Mouse (Mus musculus): ENCODE measurements around the gene Itgb3bp. TPM values are rescaled to one million over a fixed set of nuclear protein-coding genes. Genes with fewer than 3 reads are reported as not detected.

Itgb3bp gene
- polyA plus RNA-seq (2015; fragmentation: Nextera tagmentation; extraction: Ambion mirVana) = 38.4 and 41.1 TPM in 2 replicates

- peaks cover 16% of the 10 kb centered on the region for H3K4me1 ChIP-seq
- no peaks in the 10 kb centered on the region for H3K36me3 ChIP-seq
- H3K27me3 ChIP-seq = no peaks in the 10 kb centered on the region
- peak within 1 kb of the TSS; percentile 66 for H3K4me3 ChIP-seq
- H3K9ac ChIP-seq = peak within 1 kb of the TSS; percentile 68
- no peaks in the 10 kb centered on the region for H3K9me3 ChIP-seq
- 2% methylated on average over 56 of the region's 57 CpGs for WGBS
- peak; percentile 92 for ATAC-seq (ENCODE audit: borderline replicate concordance, extremely low read depth, low FRiP score, low TSS enrichment)
- peak within 1 kb of the TSS; percentile 94 for H3K27ac ChIP-seq
- H3K4me2 ChIP-seq = peak within 1 kb of the TSS; percentile 82
Observed at GRCm38 (mm10) chr4:99929613-99930517, at the start of gene Itgb3bp. Gene Itgb3bp, minus strand, starts transcription at chr4:99929813.

GRCm38 (mm10) chr4:99979326-99979725, 49.7 kb upstream of the Itgb3bp start:
- Histone ChIP-seq H3K27me3 (no peaks in the 10 kb centered on the region), H3K4me3 (no peak overlapping the region), H3K27ac (no peak overlapping the region), H3K9me3 (no peaks in the 10 kb centered on the region), H3K36me3 (no peaks in the 10 kb centered on the region), H3K9ac (no peak overlapping the region), H3K4me1 (no peaks in the 10 kb centered on the region), H3K4me2 (no peak overlapping the region)
- 75% methylated on average over 5 of the region's 5 CpGs for WGBS
- ATAC-seq (ENCODE audit: borderline replicate concordance, extremely low read depth, low FRiP score, low TSS enrichment) = no peak

GRCm38 (mm10) chr4:99974375-99974774, 44.8 kb upstream of the Itgb3bp start:
- no peak for ATAC-seq (ENCODE audit: borderline replicate concordance, extremely low read depth, low FRiP score, low TSS enrichment)
- no peaks in the 10 kb centered on the region for H3K9me3 ChIP-seq
- no peak overlapping the region for H3K27ac ChIP-seq
- H3K9ac ChIP-seq = no peak overlapping the region
- no peak overlapping the region for H3K4me3 ChIP-seq
- no peaks in the 10 kb centered on the region for H3K4me1 ChIP-seq
- no peaks in the 10 kb centered on the region for H3K27me3 ChIP-seq
- H3K36me3 ChIP-seq = peaks cover 3% of the 10 kb centered on the region; the same call in 1 of the 2 replicates
- no peak overlapping the region for H3K4me2 ChIP-seq
- 59% methylated on average over 5 of the region's 5 CpGs for WGBS

GRCm38 (mm10) chr4:99973931-99974330, 44.3 kb upstream of the Itgb3bp start:
- Histone ChIP-seq H3K4me2 (no peak overlapping the region), H3K9ac (no peak overlapping the region), H3K4me3 (no peak overlapping the region), H3K27ac (no peak overlapping the region), H3K36me3 (peaks cover 3% of the 10 kb centered on the region; the same call in 1 of the 2 replicates), H3K9me3 (no peaks in the 10 kb centered on the region), H3K4me1 (no peaks in the 10 kb centered on the region), H3K27me3 (no peaks in the 10 kb centered on the region)
- 89% methylated on average over 1 of the region's 1 CpGs for WGBS
- no peak for ATAC-seq (ENCODE audit: borderline replicate concordance, extremely low read depth, low FRiP score, low TSS enrichment)

DNA sequence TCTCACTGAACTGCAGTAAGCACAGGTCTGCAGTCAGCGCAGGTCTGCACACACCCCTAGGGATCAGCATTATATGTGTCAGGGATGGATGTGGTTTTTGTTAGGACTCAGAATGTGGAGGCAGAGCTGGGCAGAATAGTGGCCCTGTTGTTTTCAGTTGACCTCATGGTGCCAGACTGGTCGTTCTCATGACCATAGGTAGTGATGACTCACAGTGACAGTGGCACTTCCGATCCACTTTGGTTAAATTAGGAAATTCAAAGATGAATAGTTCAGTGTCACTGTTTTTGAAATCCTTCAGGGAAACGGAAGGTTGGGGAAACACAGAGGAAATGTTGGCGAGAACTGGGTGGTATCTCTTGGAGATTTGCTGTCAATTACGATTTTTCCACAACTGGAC, 43.3 kb upstream of the Itgb3bp start:
- no peaks in the 10 kb centered on the region for H3K4me1 ChIP-seq
- no peaks in the 10 kb centered on the region for H3K27me3 ChIP-seq
- H3K9ac ChIP-seq = no peak overlapping the region
- no peak overlapping the region for H3K4me3 ChIP-seq
- H3K36me3 ChIP-seq = peaks cover 3% of the 10 kb centered on the region; the same call in 1 of the 2 replicates
- ATAC-seq (ENCODE audit: borderline replicate concordance, extremely low read depth, low FRiP score, low TSS enrichment) = no peak
- no peak overlapping the region for H3K27ac ChIP-seq
- H3K9me3 ChIP-seq = no peaks in the 10 kb centered on the region
- no peak overlapping the region for H3K4me2 ChIP-seq
- WGBS = 80% methylated on average over 6 of the region's 6 CpGs

DNA sequence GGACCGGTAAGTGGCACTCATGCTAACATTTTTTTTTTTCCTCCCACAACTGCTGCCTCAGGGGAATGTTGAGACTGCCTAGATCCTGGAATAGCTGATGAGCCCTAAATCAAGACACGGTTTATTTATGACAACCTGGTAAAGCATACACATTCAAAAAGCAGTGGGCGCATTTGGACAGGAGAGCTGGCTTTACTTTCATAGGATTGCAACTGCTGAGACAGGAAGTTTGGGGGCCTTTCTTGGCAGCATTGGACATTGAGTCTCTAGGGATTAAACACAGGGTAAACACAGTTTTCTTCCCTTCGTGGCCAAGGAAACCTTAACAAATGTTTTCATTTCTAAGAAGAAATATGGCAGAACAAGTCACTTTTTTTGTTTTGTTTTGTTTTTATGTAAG, 40.5 kb upstream of the Itgb3bp start:
- WGBS = 42% methylated on average over 4 of the region's 4 CpGs

DNA sequence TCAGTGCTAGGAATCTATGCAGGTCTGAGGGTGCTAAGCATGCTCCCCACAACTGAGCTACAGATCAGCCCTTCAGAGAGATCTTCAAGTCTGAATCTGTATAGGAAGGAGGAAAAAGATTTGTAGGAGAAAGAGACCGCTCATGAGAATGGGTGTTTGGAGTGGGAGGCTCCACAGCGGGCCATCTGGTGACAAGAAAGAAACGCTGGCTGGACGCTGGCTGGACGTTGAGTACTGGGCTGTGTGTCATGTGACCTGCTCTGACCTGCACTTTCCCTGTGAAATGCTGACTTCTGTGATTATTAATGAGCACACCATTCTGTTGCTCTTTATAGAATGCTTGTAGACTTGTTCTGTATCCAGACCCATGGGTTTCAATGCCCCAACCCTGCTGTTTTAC, 39.7 kb upstream of the Itgb3bp start:
- Histone ChIP-seq H3K36me3 (peaks cover 5% of the 10 kb centered on the region; the same call in 1 of the 2 replicates), H3K4me1 (no peaks in the 10 kb centered on the region), H3K4me3 (no peak overlapping the region), H3K9me3 (no peaks in the 10 kb centered on the region), H3K4me2 (no peak overlapping the region), H3K9ac (no peak overlapping the region), H3K27me3 (no peaks in the 10 kb centered on the region), H3K27ac (no peak overlapping the region)
- no peak for ATAC-seq (ENCODE audit: borderline replicate concordance, extremely low read depth, low FRiP score, low TSS enrichment)
- 44% methylated on average over 5 of the region's 5 CpGs for WGBS

More for the DNA sequence above, 40.5 kb upstream of the Itgb3bp start:
- no peak overlapping the region for H3K9ac ChIP-seq
- peak overlapping the region; percentile 37; the same call in 1 of the 2 replicates for H3K27ac ChIP-seq
- no peaks in the 10 kb centered on the region for H3K27me3 ChIP-seq
- ATAC-seq (ENCODE audit: borderline replicate concordance, extremely low read depth, low FRiP score, low TSS enrichment) = no peak
- H3K4me3 ChIP-seq = no peak overlapping the region
- H3K4me1 ChIP-seq = no peaks in the 10 kb centered on the region
- no peak overlapping the region for H3K4me2 ChIP-seq
- H3K36me3 ChIP-seq = peaks cover 5% of the 10 kb centered on the region; the same call in 1 of the 2 replicates
- no peaks in the 10 kb centered on the region for H3K9me3 ChIP-seq

- no peaks in the 10 kb centered on the region for H3K9me3 ChIP-seq
- no peak overlapping the region for H3K27ac ChIP-seq
- H3K36me3 ChIP-seq = peaks cover 2% of the 10 kb centered on the region; the same call in 1 of the 2 replicates
- H3K9ac ChIP-seq = no peak overlapping the region
- ATAC-seq (ENCODE audit: borderline replicate concordance, extremely low read depth, low FRiP score, low TSS enrichment) = no peak
- H3K27me3 ChIP-seq = no peaks in the 10 kb centered on the region
- no peaks in the 10 kb centered on the region for H3K4me1 ChIP-seq
- no peak overlapping the region for H3K4me2 ChIP-seq
- no peak overlapping the region for H3K4me3 ChIP-seq
- WGBS = 91% methylated on average over 6 of the region's 6 CpGs
Observed at GRCm38 (mm10) chr4:99966555-99966954, 36.9 kb upstream of the Itgb3bp start.

DNA sequence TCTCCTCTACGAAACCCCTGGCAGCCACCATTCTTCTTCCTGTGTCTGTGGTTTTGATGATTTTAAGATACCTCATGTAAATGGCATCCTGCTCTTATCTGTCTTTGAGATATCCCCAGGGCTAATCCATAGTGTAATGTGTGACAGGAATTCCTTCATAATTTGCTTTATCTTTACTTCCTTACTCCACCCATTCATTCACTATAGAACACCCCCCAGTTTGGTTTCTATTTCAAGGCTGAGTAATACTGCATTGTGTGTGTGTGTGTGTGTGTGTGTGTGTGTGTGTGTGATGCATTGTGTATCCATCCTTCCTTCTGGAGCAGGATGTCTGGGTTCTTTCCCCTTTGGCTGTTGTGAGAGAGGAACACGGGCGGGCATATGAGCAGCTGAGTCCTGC, 29.7 kb upstream of the Itgb3bp start:
- H3K9me3 ChIP-seq = no peaks in the 10 kb centered on the region
- H3K9ac ChIP-seq = no peak overlapping the region
- no peak overlapping the region for H3K4me2 ChIP-seq
- ATAC-seq (ENCODE audit: borderline replicate concordance, extremely low read depth, low FRiP score, low TSS enrichment) = no peak
- 55% methylated on average over 3 of the region's 3 CpGs for WGBS
- no peaks in the 10 kb centered on the region for H3K36me3 ChIP-seq
- no peaks in the 10 kb centered on the region for H3K27me3 ChIP-seq
- no peak overlapping the region for H3K4me3 ChIP-seq
- no peaks in the 10 kb centered on the region for H3K4me1 ChIP-seq
- H3K27ac ChIP-seq = no peak overlapping the region

GRCm38 (mm10) chr4:99958084-99958815, 28.6 kb upstream of the Itgb3bp start:
- no peak for ATAC-seq (ENCODE audit: borderline replicate concordance, extremely low read depth, low FRiP score, low TSS enrichment)
- no peak overlapping the region for H3K4me2 ChIP-seq
- no peak overlapping the region for H3K27ac ChIP-seq
- H3K9me3 ChIP-seq = no peaks in the 10 kb centered on the region
- H3K27me3 ChIP-seq = no peaks in the 10 kb centered on the region
- no peaks in the 10 kb centered on the region for H3K4me1 ChIP-seq
- H3K4me3 ChIP-seq = no peak overlapping the region
- 81% methylated on average over 7 of the region's 7 CpGs for WGBS
- no peak overlapping the region for H3K9ac ChIP-seq
- no peaks in the 10 kb centered on the region for H3K36me3 ChIP-seq

DNA sequence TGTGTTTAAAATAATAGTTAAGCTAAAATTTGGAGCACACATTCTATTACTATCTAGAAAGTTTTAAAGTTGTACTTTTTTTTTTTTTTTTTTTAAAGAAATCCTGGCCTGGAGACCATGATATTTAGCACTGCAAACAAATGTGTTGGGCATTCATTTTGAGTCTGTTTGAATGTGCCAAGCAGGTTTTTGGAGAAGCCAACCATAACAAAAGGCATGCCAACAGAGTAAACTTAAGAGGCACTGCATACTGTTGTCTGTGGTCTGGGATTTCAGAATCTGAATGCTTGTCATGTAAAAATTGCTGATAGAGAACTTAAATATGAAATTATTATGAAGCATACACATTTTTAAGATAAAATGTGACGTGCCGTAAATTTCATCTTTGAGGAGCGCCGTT, 27.6 kb upstream of the Itgb3bp start:
- Histone ChIP-seq H3K9me3 (no peaks in the 10 kb centered on the region), H3K4me3 (no peak overlapping the region), H3K27me3 (no peaks in the 10 kb centered on the region), H3K9ac (no peak overlapping the region), H3K4me1 (no peaks in the 10 kb centered on the region), H3K36me3 (no peaks in the 10 kb centered on the region), H3K4me2 (no peak overlapping the region), H3K27ac (no peak overlapping the region)
- no peak for ATAC-seq (ENCODE audit: borderline replicate concordance, extremely low read depth, low FRiP score, low TSS enrichment)
- 80% methylated on average over 4 of the region's 4 CpGs for WGBS

- WGBS = 78% methylated on average over 10 of the region's 10 CpGs
- Histone ChIP-seq H3K27ac (no peak overlapping the region), H3K36me3 (no peaks in the 10 kb centered on the region), H3K4me2 (no peak overlapping the region), H3K9me3 (no peaks in the 10 kb centered on the region), H3K9ac (no peak overlapping the region), H3K4me1 (no peaks in the 10 kb centered on the region), H3K27me3 (no peaks in the 10 kb centered on the region), H3K4me3 (no peak overlapping the region)
- ATAC-seq (ENCODE audit: borderline replicate concordance, extremely low read depth, low FRiP score, low TSS enrichment) = no peak
Observed at GRCm38 (mm10) chr4:99955396-99955795, 25.8 kb upstream of the Itgb3bp start.

Measured in lung, embryonic 15.5 days (tissue).